Mouse (Mus musculus) urinary bladder, adult 18-20 months (tissue): ENCODE data around the gene Metap1d.

Source experiments
- DNase-seq, 2 experiments: peaks; one replicate each; pipeline ENCODE4 v3.0.0; 2022; ENCODE audit warnings: low spot score in 2 of 2, mixed read lengths in 2 of 2

Gene Metap1d

DNA sequence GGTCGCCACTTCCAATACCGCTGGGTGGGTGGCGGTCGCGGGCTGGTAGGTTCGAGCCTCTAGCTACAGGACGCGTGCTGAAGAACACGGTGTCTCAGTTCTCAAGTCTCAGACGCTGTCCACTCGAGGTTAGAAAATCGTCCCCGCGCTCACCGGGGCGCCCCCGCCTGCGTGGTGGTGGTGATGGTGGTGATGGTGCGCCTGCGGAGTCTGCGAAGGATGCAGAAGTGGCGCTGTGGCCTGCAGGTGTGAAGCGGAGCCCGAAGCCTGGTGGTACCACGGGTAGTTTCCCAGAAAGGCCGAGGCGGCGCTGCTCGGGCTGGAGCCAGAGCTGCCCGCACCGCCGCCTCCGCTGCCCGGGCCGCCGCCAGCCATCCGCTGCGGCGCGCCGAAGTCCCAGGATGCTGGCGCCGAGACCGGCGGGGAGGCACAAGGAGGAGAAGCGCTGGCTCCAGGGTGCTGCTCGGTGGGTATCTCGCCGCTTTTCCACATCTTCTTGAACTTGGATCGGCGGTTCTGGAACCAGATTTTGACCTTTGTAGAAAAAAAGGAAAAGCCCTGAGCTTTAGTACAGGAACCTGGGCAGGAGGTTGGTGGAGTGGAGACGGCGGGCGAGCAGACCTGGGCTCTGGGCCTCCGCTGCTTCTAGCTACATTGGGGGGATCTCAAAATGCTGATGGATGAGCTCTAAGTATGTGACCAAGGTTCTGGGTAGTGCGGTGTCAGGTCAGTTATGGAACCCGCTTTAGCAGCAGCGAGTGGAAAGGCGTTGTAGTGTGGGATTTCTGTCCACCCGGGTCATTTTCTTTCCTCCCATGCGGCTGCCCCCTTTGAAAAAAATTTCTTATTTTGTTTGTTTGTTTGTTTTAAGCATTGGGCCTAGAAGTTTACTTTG lies 91.6 kb downstream of the Metap1d start:
- DNase-seq: peak in 1 of 2 experiments; percentile 42

DNA sequence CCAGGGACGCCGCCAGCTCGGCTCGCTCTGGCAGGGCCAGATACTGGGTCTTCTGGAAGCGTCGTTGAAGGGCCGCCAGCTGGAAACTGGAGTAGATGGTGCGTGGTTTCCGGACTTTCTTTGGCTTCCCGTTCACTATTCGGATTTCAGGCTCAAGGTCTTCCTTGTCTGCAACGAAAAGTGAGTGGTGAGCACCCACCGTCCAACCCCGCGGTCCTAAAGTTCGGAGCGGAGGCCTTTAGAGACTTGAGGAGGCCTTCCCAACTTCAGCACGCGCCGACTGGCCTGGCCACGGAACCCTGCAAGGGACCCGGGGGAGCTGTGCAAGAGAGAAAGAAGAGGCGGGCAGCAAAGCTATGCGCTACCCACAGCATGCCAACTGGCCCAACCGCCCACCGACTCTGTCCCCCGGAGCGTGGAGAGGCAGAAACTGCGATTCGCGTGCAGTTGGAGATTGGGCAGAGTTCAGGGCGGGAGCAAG lies 92.4 kb downstream of the Metap1d start:
- peak in 1 of 2 experiments; percentile 41 for DNase-seq

DNA sequence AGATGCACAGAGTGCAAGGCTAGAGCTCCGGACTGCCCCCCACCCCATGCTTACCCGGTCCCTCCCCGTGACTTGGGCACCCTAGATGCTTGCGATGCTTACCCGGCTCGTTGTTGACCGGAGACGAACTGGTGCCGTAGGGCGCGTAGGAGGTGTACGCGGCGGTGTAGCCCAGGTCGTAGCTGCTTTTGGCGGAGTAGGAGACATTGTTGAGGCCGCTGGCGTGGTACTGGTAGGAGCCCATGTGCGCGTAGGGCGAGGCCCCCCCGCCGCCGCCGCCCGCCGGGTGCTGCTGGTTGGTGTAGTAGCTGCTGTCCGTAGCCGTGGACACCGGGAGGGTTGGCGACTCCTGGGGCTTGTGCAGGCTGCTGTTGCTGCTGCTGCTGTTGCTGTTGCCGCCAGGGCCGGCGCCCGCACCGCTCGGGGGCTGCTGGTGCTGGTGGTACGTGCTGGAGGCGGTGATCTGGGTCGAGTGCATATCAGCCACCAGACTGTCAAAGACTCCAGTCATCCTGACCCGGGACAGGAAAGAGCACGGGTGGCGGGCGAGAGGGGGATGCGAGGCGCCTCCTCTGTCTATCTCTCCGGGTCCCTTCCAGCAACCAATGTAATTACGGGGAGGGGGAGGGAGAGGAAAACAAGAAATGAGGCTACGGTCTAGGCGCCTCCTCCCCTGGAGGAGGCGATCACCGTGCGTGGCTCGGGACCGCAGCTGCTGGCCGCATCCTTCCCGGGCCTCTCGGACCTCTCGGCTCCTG lies 93.0 kb downstream of the Metap1d start:
- peak in 1 of 2 experiments; percentile 56 for DNase-seq

GRCm38 (mm10) chr2:71546640-71547071 lies 93.6 kb downstream of the Metap1d start, which contains the start of gene Dlx2:
Dlx2 (minus strand) TSS chr2:71546754.
- DNase-seq: no peak

GRCm38 (mm10) chr2:71547829-71548228 lies 94.8 kb downstream of the Metap1d start:
- DNase-seq: peak in 1 of 2 experiments; percentile 39

- no peak for DNase-seq
Measured at GRCm38 (mm10) chr2:71550330-71550729, 97.3 kb downstream of the Metap1d start.

- DNase-seq: no peak
Measured at GRCm38 (mm10) chr2:71551704-71552103, 98.6 kb downstream of the Metap1d start.

DNA sequence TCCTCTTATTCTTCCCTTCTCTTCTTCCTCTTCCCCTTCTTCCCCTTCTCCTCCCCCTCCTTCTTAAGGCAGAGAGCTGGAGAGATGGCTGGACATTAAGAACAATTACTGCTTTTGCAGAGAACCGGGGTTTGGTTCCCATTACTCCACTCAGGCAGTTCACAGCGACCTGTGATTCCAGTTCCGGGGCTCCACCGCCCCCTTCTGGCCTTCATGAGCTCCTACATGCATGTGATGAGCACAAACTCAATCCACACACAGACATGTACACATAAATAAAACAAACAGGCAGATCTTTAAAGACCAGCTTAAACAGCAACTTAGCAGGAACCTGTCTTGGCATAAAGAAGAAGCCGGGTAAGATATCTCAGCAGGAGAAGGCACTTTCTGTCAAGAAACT lies 103.0 kb downstream of the Metap1d start:
- DNase-seq: no peak

GRCm38 (mm10) chr2:71566466-71566865 lies 113.4 kb downstream of the Metap1d start:
- DNase-seq: no peak

DNA sequence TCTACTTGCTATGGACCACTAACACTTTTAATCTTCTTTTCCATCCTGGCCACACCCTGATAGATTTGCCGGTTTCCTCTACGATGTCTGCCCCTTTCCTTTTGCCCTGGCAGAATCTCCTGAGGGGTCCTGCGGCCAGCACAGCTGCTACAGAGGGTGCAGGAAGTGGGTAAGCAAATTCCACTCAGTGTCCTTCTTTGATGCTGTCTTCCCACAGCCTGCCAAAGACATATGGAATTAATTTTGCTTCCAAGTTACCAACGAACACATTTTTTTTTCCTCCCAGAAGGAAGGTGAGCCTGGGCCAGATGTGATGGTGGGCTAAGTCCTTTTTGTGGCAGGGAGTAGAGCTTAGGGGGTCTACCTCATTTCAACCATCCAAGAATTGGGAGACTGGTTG lies 120.7 kb downstream of the Metap1d start:
- DNase-seq: no peak
